Mouse (Mus musculus) embryonic facial prominence, embryonic 15.5 days (tissue): Measurements from ENCODE around the gene Ssbp2. TPM values are rescaled to one million over a fixed set of nuclear protein-coding genes. Genes with fewer than 3 reads are reported as not detected.

Experiments
- ATAC-seq: fragments of 200-750 bp; cut with Nextera tagmentation; 2 replicates; pipeline ENCODE4 v1.8.0; 2017; ENCODE audit warnings: low read depth, moderate TSS enrichment; ENCODE audit not compliant: insufficient number of reproducible peaks, low FRiP score, low TSS enrichment
- H3K27ac ChIP-seq: fragments of 300-500 bp; sonication (generic); replicated peaks from 2 replicates; pipeline ENCODE4 v1.5.1; 2015; ENCODE audit warnings: mild to moderate bottlenecking, inconsistent platforms
- H3K27me3 ChIP-seq: fragments of 300-500 bp; sonication (generic); 2 replicates; pipeline ENCODE4 v1.6.1; 2015; ENCODE audit warnings: inconsistent platforms
- H3K36me3 ChIP-seq: fragments of 300-500 bp; sonication (generic); 2 replicates; pipeline ENCODE4 v1.6.1; 2015; ENCODE audit warnings: mild to moderate bottlenecking, inconsistent platforms
- H3K4me1 ChIP-seq: fragments of 300-500 bp; sonication (generic); 2 replicates; pipeline ENCODE4 v1.6.1; 2015; ENCODE audit warnings: inconsistent platforms
- H3K4me2 ChIP-seq: fragments of 300-500 bp; sonication (generic); replicated peaks from 2 replicates; pipeline ENCODE4 v1.6.1; 2015; ENCODE audit warnings: mild to moderate bottlenecking, inconsistent platforms
- H3K4me3 ChIP-seq: fragments of 300-500 bp; sonication (generic); replicated peaks from 2 replicates; pipeline ENCODE4 v1.5.1; 2015; ENCODE audit warnings: mild to moderate bottlenecking, inconsistent platforms
- H3K9ac ChIP-seq: fragments of 300-500 bp; sonication (generic); 2 replicates; pipeline ENCODE4 v1.6.1; 2015; ENCODE audit warnings: inconsistent platforms
- H3K9me3 ChIP-seq: fragments of 300-500 bp; sonication (generic); replicated peaks from 2 replicates; pipeline ENCODE4 v1.6.1; 2016; ENCODE audit warnings: inconsistent platforms
- WGBS: fragments of 180-500 bp; shearing (Covaris S2); methylation state at CpG from one replicate; pipeline ENCODE4 v1.1.7; 2015; 5-methylcytosine and 5-hydroxymethylcytosine counted together
- polyA plus RNA-seq: library from polyadenylated mRNA; unstranded; fragments of >200 nt; fragmentation: Nextera tagmentation; extraction: Ambion mirVana; gene quantifications from 2 replicates; pipeline ENCODE4 v1.2.1, GENCODE M21; 2015

The Ssbp2 gene
- polyA plus RNA-seq, 1 experiment from 2014 or later, result 193 TPM

DNA sequence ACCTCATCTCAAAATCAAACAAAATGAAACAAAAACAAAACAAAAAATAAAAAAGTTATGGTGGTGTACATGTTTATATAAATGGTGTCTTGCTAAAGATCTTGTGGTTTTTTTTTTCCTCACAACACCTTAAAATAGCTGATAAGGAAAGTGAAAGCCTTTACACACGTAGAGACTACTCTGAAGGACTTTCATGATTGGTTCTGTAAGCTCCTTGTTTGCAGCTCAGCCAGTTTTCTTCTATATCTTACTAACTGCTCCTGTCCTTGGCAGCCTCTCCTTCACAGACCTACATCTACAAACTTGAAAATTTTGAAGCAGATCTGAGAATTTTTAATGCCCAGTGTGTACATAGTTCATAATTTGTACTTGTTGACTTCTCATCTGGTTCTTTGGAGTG, 24.2 kb downstream of the Ssbp2 start:
- Histone ChIP-seq H3K36me3 (no peaks in the 10 kb centered on the region), H3K27me3 (no peaks in the 10 kb centered on the region), H3K9ac (no peak overlapping the region), H3K4me1 (no peaks in the 10 kb centered on the region), H3K4me3 (no peak overlapping the region), H3K4me2 (no peak overlapping the region), H3K9me3 (no peaks in the 10 kb centered on the region), H3K27ac (no peak overlapping the region)
- ATAC-seq, result no peak
- WGBS, result 77% methylated on average over 1 of the region's 1 CpGs

DNA sequence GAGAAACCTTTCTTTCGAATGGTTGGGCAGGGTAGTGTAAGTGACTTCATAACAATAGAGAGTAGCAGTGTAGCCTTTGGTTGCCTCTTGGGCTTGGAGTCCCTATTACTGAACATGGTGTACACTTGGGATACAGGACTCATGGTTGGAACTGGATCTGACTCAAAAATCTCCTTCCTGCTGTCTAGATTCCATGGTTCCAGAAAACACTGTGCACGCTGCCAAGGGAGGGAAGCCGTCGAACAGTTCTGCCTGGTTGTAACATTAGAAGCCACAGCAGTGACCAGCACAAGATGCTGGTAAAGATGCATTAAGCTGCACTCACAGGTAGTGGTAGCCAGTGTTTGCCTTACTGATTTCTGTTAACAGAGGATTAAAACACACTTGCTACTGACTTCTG, 32.0 kb downstream of the Ssbp2 start:
- 65% methylated on average over 4 of the region's 4 CpGs for WGBS
- Histone ChIP-seq H3K4me3 (no peak overlapping the region), H3K4me2 (no peak overlapping the region), H3K4me1 (peaks cover 11% of the 10 kb centered on the region; the same call in 1 of the 2 replicates), H3K36me3 (no peaks in the 10 kb centered on the region), H3K9ac (no peak overlapping the region), H3K9me3 (no peaks in the 10 kb centered on the region), H3K27ac (no peak overlapping the region), H3K27me3 (no peaks in the 10 kb centered on the region)
- ATAC-seq, result no peak

- Histone ChIP-seq H3K4me1 (no peaks in the 10 kb centered on the region), H3K9ac (no peak overlapping the region), H3K27ac (no peak overlapping the region), H3K4me2 (no peak overlapping the region), H3K4me3 (no peak overlapping the region), H3K9me3 (no peaks in the 10 kb centered on the region), H3K36me3 (no peaks in the 10 kb centered on the region), H3K27me3 (no peaks in the 10 kb centered on the region)
- WGBS, result 81% methylated on average over 3 of the region's 3 CpGs
- ATAC-seq, result no peak
Measured at GRCm38 (mm10) chr13:91497055-91497454, 37.0 kb downstream of the Ssbp2 start.

DNA sequence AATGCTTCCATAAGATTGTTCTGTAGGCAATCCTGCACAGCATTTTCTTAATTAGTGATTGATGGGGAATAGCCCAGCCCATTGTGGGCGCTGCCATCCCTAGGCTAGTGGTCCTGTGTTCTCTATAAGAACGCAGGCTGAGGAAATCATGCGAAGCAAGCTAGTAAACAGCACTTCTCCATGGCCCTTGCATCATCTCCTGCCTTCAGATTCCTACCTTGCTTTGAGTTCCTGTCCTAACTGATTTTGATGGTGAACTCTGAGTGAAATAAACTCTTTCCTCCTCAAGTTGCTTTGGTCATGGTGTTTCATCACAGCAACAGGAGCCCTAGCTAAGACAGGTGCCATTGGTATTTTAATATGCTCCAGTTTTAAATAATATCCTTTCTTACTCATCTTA, 41.7 kb downstream of the Ssbp2 start:
- WGBS, result 87% methylated on average over 3 of the region's 3 CpGs
- Histone ChIP-seq H3K4me2 (no peak overlapping the region), H3K27me3 (no peaks in the 10 kb centered on the region), H3K36me3 (no peaks in the 10 kb centered on the region), H3K4me1 (peaks cover 3% of the 10 kb centered on the region; the same call in 1 of the 2 replicates), H3K9ac (no peak overlapping the region), H3K9me3 (no peaks in the 10 kb centered on the region), H3K4me3 (no peak overlapping the region), H3K27ac (no peak overlapping the region)
- ATAC-seq, result no peak

- H3K36me3 ChIP-seq, result no peaks in the 10 kb centered on the region
- no peak overlapping the region for H3K4me2 ChIP-seq
- 51% methylated on average over 12 of the region's 12 CpGs for WGBS
- H3K4me1 ChIP-seq, result peaks cover 3% of the 10 kb centered on the region; the same call in 1 of the 2 replicates
- no peak overlapping the region for H3K27ac ChIP-seq
- no peak overlapping the region for H3K4me3 ChIP-seq
- no peak overlapping the region for H3K9ac ChIP-seq
- H3K27me3 ChIP-seq, result no peaks in the 10 kb centered on the region
- no peak for ATAC-seq
- no peaks in the 10 kb centered on the region for H3K9me3 ChIP-seq
Measured at GRCm38 (mm10) chr13:91502642-91503373, 42.7 kb downstream of the Ssbp2 start.

- no peak overlapping the region for H3K4me3 ChIP-seq
- no peak overlapping the region for H3K9ac ChIP-seq
- 43% methylated on average over 1 of the region's 1 CpGs for WGBS
- H3K4me2 ChIP-seq, result no peak overlapping the region
- peaks cover 3% of the 10 kb centered on the region; the same call in 1 of the 2 replicates for H3K4me1 ChIP-seq
- H3K9me3 ChIP-seq, result no peaks in the 10 kb centered on the region
- no peak for ATAC-seq
- no peaks in the 10 kb centered on the region for H3K36me3 ChIP-seq
- no peak overlapping the region for H3K27ac ChIP-seq
- no peaks in the 10 kb centered on the region for H3K27me3 ChIP-seq
Measured at GRCm38 (mm10) chr13:91508991-91509390, 48.9 kb downstream of the Ssbp2 start.

DNA sequence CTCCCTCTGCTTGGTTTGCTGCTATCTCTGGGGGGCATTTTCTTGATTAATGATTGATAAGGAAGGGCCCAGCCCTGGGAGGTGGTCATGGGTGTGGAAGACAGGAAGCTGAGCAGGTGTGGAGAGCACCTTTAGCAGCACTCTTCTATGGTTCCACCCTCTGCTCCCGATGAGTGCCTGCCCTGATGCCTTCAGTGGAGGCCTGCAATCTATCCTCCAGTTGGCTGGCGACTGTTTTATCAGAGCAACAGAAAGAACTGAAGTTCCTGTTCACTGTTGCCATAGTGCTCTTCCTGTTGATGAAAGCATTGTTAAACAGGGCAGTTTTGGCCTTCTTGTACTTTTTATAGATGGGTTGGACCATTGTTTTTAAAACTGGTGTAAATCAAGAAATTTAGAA, 49.4 kb downstream of the Ssbp2 start:
- no peaks in the 10 kb centered on the region for H3K9me3 ChIP-seq
- H3K27ac ChIP-seq, result no peak overlapping the region
- no peak overlapping the region for H3K9ac ChIP-seq
- H3K4me2 ChIP-seq, result no peak overlapping the region
- ATAC-seq, result no peak
- 69% methylated on average over 2 of the region's 2 CpGs for WGBS
- H3K36me3 ChIP-seq, result no peaks in the 10 kb centered on the region
- H3K27me3 ChIP-seq, result no peaks in the 10 kb centered on the region
- no peak overlapping the region for H3K4me3 ChIP-seq
- peaks cover 3% of the 10 kb centered on the region; the same call in 1 of the 2 replicates for H3K4me1 ChIP-seq

- no peaks in the 10 kb centered on the region for H3K9me3 ChIP-seq
- H3K4me3 ChIP-seq, result no peak overlapping the region
- no peaks in the 10 kb centered on the region for H3K4me1 ChIP-seq
- H3K27me3 ChIP-seq, result no peaks in the 10 kb centered on the region
- H3K27ac ChIP-seq, result no peak overlapping the region
- no peak overlapping the region for H3K4me2 ChIP-seq
- no peak overlapping the region for H3K9ac ChIP-seq
- no peak for ATAC-seq
- no peaks in the 10 kb centered on the region for H3K36me3 ChIP-seq
- 83% methylated on average over 4 of the region's 4 CpGs for WGBS
Measured at GRCm38 (mm10) chr13:91514979-91515378, 54.9 kb downstream of the Ssbp2 start.

DNA sequence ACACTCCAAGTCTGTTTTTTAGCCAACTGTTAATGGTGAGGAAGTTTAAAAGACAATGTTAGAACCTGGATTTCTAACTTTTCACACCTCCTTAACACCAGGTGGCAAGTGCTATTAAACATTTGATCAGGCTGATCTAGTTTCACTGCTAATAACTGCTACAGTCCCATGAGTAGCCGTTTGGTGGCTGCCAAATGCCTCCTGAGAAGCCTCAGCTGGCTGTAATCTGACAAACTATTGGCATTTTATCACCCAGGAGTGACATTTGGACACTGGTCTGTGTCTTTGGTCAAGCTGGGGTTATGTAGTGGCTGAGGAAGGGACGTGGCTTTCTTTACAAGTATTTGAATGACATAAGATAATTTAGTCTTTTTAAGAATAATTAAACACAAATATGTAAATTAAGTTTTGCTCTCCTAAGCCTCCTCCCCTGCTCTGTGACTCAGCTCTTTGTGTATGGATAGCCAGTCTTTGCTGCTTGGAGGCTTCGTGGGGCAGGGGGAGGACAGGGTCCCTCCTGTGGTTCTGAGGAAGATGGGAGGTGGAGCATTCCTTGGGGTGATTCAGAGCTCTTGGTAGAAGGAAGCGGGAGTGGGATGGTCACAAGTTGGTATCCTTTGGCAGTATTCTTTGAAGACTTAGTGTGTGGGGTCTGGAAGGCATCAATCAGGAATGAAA, 60.1 kb downstream of the Ssbp2 start:
- no peak for ATAC-seq
- H3K27ac ChIP-seq, result no peak overlapping the region
- H3K4me3 ChIP-seq, result no peak overlapping the region
- H3K9ac ChIP-seq, result no peak overlapping the region
- H3K36me3 ChIP-seq, result no peaks in the 10 kb centered on the region
- H3K4me2 ChIP-seq, result no peak overlapping the region
- H3K9me3 ChIP-seq, result no peaks in the 10 kb centered on the region
- H3K4me1 ChIP-seq, result 0 out of 2 replicates have a peak, but pooled peaks cover 3% of the 10 kb centered on the region
- no peaks in the 10 kb centered on the region for H3K27me3 ChIP-seq
- 44% methylated on average over 4 of the region's 4 CpGs for whole genome bisulfite sequencing

DNA sequence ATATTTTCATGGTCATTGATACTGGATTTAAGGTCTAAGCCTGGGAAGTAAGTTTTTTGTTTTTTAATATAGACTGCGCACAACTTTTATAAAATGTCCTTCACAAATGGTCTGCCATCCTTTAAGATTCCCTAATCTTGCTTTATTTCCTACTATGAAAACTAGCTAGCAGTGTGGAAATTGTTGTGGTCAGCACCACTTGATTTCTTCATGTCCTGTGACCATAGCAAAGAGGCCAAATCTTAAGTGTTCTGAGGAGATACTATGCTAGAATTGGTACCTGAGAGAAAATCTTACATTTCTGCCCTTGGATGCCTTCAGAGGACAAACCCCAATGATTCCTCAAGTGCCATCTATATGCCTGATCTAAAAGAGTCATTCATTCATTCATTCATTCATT, 60.9 kb downstream of the Ssbp2 start:
- 89% methylated on average over 1 of the region's 1 CpGs for WGBS
- no peak overlapping the region for H3K9ac ChIP-seq
- no peaks in the 10 kb centered on the region for H3K9me3 ChIP-seq
- H3K4me3 ChIP-seq, result no peak overlapping the region
- H3K27me3 ChIP-seq, result no peaks in the 10 kb centered on the region
- no peak overlapping the region for H3K4me2 ChIP-seq
- no peak overlapping the region for H3K27ac ChIP-seq
- 0 out of 2 replicates have a peak, but pooled peaks cover 3% of the 10 kb centered on the region for H3K4me1 ChIP-seq
- ATAC-seq, result no peak
- no peaks in the 10 kb centered on the region for H3K36me3 ChIP-seq

- Histone ChIP-seq H3K27me3 (no peaks in the 10 kb centered on the region), H3K36me3 (peaks cover 5% of the 10 kb centered on the region; the same call in 1 of the 2 replicates), H3K4me1 (0 out of 2 replicates have a peak, but pooled peaks cover 3% of the 10 kb centered on the region), H3K4me3 (no peak overlapping the region), H3K9ac (no peak overlapping the region), H3K27ac (no peak overlapping the region), H3K9me3 (no peaks in the 10 kb centered on the region), H3K4me2 (no peak overlapping the region)
- WGBS, result 90% methylated on average over 12 of the region's 12 CpGs
- ATAC-seq, result no peak
Measured at GRCm38 (mm10) chr13:91526058-91526457, 66.0 kb downstream of the Ssbp2 start.
